Mouse (Mus musculus) intestine, embryonic 15.5 days (tissue): ENCODE measurements around the gene Prkca. TPM values are rescaled to one million over a fixed set of nuclear protein-coding genes. Genes with fewer than 3 reads are reported as not detected.
A peak's percentile ranks its signal among the peaks of the same experiment; 100 is the strongest.

ENCODE experiments used
- ATAC-seq: fragments of 200-750 bp; cut with Nextera tagmentation; 2 replicates; pipeline ENCODE4 v1.8.0; 2017; ENCODE audit warnings: moderate TSS enrichment, moderate library complexity
- H3K27ac ChIP-seq: fragments of 300-500 bp; sonication (generic); 2 replicates; pipeline ENCODE4 v1.5.1; 2015; ENCODE audit warnings: mild to moderate bottlenecking, inconsistent platforms
- H3K27me3 ChIP-seq: fragments of 300-500 bp; sonication (generic); replicated peaks from 2 replicates; pipeline ENCODE4 v1.6.1; 2015; ENCODE audit warnings: inconsistent platforms
- H3K36me3 ChIP-seq: fragments of 300-500 bp; sonication (generic); 2 replicates; pipeline ENCODE4 v1.6.1; 2015; ENCODE audit warnings: inconsistent platforms
- H3K4me1 ChIP-seq: fragments of 300-500 bp; sonication (generic); replicated peaks from 2 replicates; pipeline ENCODE4 v1.6.1; 2015; ENCODE audit warnings: inconsistent platforms
- H3K4me2 ChIP-seq: fragments of 300-500 bp; sonication (generic); replicated peaks from 2 replicates; pipeline ENCODE4 v1.6.1; 2015; ENCODE audit warnings: mild to moderate bottlenecking, inconsistent platforms
- H3K4me3 ChIP-seq: fragments of 300-500 bp; sonication (generic); replicated peaks from 2 replicates; pipeline ENCODE4 v1.5.1; 2015; ENCODE audit warnings: inconsistent platforms
- H3K9ac ChIP-seq: fragments of 300-500 bp; sonication (generic); 2 replicates; pipeline ENCODE4 v1.6.1; 2015; ENCODE audit warnings: inconsistent platforms
- H3K9me3 ChIP-seq: fragments of 300-500 bp; sonication (generic); 2 replicates; pipeline ENCODE4 v1.6.1; 2016; ENCODE audit warnings: inconsistent platforms
- WGBS: fragments of 180-500 bp; shearing (Covaris S2); methylation state at CpG from one replicate; pipeline ENCODE4 v1.1.7; 2015; 5-methylcytosine and 5-hydroxymethylcytosine counted together
- polyA plus RNA-seq: library from polyadenylated mRNA; unstranded; fragments of >200 nt; fragmentation: Nextera tagmentation; extraction: Ambion mirVana; gene quantifications from 2 replicates; pipeline ENCODE4 v1.2.1, GENCODE M21; 2015

Gene Prkca
- polyA plus RNA-seq, 1 experiment from 2014 or later, result 22.0 TPM

DNA sequence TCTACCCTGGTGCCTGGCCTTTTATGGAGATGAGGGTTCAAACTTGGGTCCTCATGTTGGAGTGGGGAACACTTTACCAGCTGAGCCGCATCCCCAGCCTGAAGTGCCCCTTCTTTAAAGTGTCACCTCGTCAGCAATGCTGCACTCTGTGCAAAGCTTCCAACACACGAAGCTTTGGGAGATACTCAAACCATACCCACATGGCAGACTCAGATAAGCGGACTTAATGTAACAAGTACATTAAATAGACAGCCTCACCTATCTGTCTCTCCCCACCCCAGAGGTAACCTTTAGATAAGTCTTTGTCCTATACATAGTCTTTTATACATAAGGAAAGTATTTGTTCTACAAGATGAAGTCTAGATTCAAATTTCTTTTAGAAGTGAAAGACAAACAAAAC, 17.3 kb upstream of the Prkca start:
- 85% methylated on average over 4 of the region's 4 CpGs for WGBS
- Histone ChIP-seq H3K9me3 (no peaks in the 10 kb centered on the region), H3K9ac (no peak overlapping the region), H3K36me3 (no peaks in the 10 kb centered on the region), H3K4me2 (no peak overlapping the region), H3K4me1 (peaks cover 15% of the 10 kb centered on the region), H3K27me3 (no peaks in the 10 kb centered on the region), H3K27ac (no peak overlapping the region), H3K4me3 (no peak overlapping the region)
- no peak for ATAC-seq

DNA sequence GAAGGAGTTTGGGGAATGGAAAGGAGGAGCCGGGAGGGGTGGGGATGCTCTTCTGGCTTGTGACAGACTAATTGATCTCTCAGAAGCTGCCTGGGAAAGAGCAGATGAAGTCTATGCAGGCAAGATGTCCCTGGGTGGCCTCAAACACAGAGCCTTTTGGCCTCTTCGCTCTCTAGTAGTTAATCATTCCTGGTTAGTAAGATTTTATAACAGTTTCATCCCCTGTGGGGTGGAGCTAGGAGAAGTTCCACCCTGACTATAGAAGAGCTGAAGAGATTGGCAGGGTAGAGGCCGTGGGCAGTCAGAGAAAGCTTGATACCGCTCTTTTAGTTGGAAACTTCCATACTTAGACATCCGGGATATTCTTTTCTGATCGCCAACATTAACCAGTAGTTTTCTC, 15.2 kb upstream of the Prkca start:
- Histone ChIP-seq H3K27ac (no peak overlapping the region), H3K9ac (no peak overlapping the region), H3K36me3 (no peaks in the 10 kb centered on the region), H3K4me3 (no peak overlapping the region), H3K4me2 (no peak overlapping the region), H3K4me1 (peaks cover 5% of the 10 kb centered on the region; the same call in 1 of the 2 replicates), H3K27me3 (no peaks in the 10 kb centered on the region), H3K9me3 (no peaks in the 10 kb centered on the region)
- ATAC-seq, result peak; percentile 77
- WGBS, result 55% methylated on average over 6 of the region's 6 CpGs

DNA sequence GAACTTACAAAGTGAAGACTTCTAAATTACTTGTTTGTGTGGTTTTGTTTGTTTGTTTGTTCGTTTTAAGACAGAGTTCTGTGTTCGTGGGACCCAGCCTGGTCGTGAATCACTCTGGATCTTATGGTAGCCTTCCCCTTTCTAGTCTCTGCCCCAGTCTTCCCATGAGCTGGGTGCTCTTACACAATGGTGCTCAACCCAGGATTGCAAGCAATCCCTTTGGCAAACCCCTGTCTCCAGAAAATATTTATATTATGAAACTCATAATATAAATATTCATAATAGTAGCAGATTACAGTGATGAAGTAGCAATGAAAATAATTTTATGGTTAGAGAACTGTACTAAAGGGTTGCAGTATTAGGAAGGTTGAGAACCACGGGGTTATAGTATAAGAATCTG, 12.3 kb upstream of the Prkca start:
- Histone ChIP-seq H3K27ac (no peak overlapping the region), H3K9me3 (no peaks in the 10 kb centered on the region)
- WGBS, result 74% methylated on average over 4 of the region's 4 CpGs

DNA sequence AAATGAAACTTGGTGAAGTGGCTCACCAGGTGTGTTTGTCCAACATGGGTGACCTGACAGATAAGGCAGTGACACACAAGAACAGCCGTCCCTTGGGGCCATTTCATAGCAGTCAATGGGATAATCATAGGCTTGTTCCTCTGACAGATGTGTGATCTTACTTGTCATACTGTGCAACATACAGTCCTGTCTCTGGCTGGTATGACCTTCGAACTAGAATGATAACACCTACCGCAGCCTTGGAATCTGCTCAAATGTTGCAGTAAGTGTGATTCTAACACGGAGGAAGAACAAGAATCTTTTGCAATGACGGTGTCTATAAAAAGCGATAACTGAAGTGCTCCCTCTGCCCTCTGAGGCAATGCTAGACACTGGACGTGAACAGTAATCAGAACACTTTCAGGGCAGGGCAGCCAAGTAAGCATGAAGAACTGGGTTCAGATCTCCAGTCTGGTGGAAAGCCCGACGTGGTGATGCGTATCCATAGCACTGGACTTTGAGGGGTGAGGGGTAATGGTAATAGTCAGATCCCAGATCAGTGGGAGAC, 9.2 kb upstream of the Prkca start:
- no peak overlapping the region for H3K4me3 ChIP-seq
- no peaks in the 10 kb centered on the region for H3K4me1 ChIP-seq
- H3K4me2 ChIP-seq, result no peak overlapping the region
- no peaks in the 10 kb centered on the region for H3K9me3 ChIP-seq
- H3K36me3 ChIP-seq, result no peaks in the 10 kb centered on the region
- 78% methylated on average over 10 of the region's 10 CpGs for WGBS
- H3K27me3 ChIP-seq, result no peaks in the 10 kb centered on the region
- H3K9ac ChIP-seq, result no peak overlapping the region
- no peak overlapping the region for H3K27ac ChIP-seq
- ATAC-seq, result peak; percentile 70

More for the DNA sequence above, 12.3 kb upstream of the Prkca start:
- ATAC-seq, result no peak
- Histone ChIP-seq H3K36me3 (no peaks in the 10 kb centered on the region), H3K4me1 (no peaks in the 10 kb centered on the region; the same call in 1 of the 2 replicates), H3K27me3 (no peaks in the 10 kb centered on the region), H3K9ac (no peak overlapping the region), H3K4me2 (no peak overlapping the region), H3K4me3 (no peak overlapping the region)

GRCm38 (mm10) chr11:108350799-108351198, 7.1 kb upstream of the Prkca start:
- H3K9ac ChIP-seq, result no peak overlapping the region
- H3K4me1 ChIP-seq, result no peaks in the 10 kb centered on the region
- no peak overlapping the region for H3K4me2 ChIP-seq
- 89% methylated on average over 4 of the region's 4 CpGs for WGBS
- no peaks in the 10 kb centered on the region for H3K9me3 ChIP-seq
- no peaks in the 10 kb centered on the region for H3K27me3 ChIP-seq
- no peak overlapping the region for H3K27ac ChIP-seq
- no peak for ATAC-seq
- H3K36me3 ChIP-seq, result no peaks in the 10 kb centered on the region
- H3K4me3 ChIP-seq, result no peak overlapping the region

DNA sequence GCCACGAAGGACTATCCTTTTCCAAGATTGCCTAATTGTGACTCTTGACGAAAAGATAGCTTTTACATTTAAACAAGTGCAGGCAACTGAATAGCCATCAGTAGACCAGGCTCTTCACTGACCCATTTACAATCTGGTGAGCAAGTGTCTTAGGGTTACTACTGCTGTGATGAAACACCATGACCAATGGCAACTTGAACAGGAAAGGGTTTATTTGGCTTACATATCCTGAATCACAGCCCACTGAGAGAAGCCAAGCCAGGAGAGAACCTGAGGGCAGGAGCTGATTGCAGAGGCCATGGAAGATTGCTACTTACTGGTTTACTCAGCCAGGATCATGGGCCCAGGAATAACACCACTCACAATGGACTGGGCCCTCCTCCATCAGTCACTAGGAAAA, 1.6 kb upstream of the Prkca start:
- Histone ChIP-seq H3K36me3 (no peaks in the 10 kb centered on the region), H3K4me1 (peaks cover 6% of the 10 kb centered on the region; the same call in 1 of the 2 replicates), H3K27me3 (no peaks in the 10 kb centered on the region), H3K9ac (no peak overlapping the region), H3K4me3 (no peak overlapping the region), H3K9me3 (no peaks in the 10 kb centered on the region), H3K4me2 (no peak overlapping the region), H3K27ac (no peak overlapping the region)
- no peak for ATAC-seq
- WGBS, result 87% methylated on average over 2 of the region's 2 CpGs

- ATAC-seq, result no peak
- peak overlapping the region; percentile 86; the same call in 1 of the 2 replicates for H3K9ac ChIP-seq
- H3K9me3 ChIP-seq, result no peaks in the 10 kb centered on the region
- H3K27me3 ChIP-seq, result no peaks in the 10 kb centered on the region
- 0 out of 2 replicates have a peak overlapping the region, but pooled peaks have one; percentile 88 for H3K27ac ChIP-seq
- H3K4me2 ChIP-seq, result peak overlapping the region; percentile 96
- no peaks in the 10 kb centered on the region for H3K36me3 ChIP-seq
- peak overlapping the region; percentile 88 for H3K4me3 ChIP-seq
- WGBS, result 60% methylated on average over 8 of the region's 8 CpGs
- H3K4me1 ChIP-seq, result peaks cover 8% of the 10 kb centered on the region; the same call in 1 of the 2 replicates
Measured at GRCm38 (mm10) chr11:108344759-108345158, 1.0 kb upstream of the Prkca start.

DNA sequence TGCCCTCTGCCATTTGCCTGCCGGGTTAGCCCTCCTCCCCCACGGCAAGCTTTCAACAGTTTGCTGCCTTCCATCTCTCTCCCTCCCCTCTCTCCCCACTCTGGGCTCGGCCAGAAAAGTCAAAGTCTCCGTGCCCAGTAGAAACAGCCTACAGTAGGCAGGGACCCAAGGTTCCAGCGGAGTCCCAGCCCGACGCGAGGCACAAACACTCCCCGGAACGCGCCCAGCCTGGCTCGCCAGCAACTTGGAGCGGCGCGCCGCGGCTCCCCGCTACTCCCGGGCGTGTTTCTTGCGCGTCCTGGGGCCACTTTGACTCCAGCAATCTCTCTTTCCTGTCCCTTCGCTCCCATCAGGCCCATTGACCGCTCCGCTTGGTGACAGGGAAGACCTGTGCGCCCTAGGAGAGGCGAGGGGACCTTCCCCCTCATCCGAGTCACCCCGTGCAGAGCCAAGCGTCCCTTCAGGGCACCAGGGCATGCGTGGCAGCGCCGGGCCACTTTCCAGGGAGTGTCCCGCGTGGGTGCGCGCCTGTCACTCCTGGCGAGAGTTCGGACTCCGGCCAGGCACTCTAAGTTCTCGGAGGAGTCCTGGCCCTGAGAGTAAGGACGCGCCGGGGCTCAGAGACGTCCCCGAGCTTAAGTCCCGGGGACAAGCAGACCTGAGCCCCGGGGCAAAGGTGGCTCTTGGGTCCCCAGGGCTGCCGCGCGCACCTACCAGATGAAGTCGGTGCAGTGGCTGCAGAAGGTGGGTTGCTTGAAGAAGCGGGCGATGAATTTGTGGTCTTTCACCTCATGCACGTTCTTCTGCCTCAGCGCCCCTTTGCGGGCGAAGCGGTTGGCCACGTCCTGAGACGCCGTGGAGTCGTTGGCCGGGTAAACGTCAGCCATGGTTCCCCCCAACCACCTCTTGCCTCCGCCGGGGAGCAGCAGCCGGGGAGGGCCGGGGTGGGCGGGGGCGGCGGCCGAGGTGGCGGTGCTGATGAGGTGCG, 653 bp downstream of the Prkca start, which contains the start of gene Apoh:
TSS of gene Apoh (plus strand) at position 574 of the 988 bp plus-strand sequence.
- Histone ChIP-seq H3K9me3 (no peaks in the 10 kb centered on the region), H3K4me1 (peaks cover 8% of the 10 kb centered on the region; the same call in 1 of the 2 replicates), H3K4me3 (peak within 1 kb of the TSS; percentile 88), H3K4me2 (peak within 1 kb of the TSS; percentile 96), H3K9ac (peak within 1 kb of the TSS; percentile 86), H3K27ac (peak within 1 kb of the TSS; percentile 88), H3K36me3 (no peaks in the 10 kb centered on the region), H3K27me3 (no peaks in the 10 kb centered on the region)
- WGBS, result under 1% methylated on average over 74 of the region's 75 CpGs
- peak; percentile 49 for ATAC-seq

DNA sequence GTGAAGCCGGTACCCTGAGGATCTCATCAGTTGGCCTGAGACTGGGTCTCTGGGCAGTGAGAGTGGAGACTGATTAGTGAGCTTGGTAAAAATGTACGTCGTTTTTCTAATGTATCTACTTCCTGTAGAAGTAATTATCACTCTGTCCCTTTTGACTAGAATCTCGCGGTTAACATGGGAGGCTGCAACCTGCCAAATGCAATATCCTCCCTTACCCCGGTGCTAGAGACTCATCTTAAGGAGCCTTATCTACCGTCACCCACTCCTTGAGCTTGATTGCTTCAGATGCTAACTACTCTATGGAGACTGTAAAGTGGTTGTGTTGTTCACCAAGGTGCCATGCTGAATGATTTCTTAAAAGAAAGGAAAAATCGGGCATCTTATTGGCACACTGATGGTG, 1.9 kb downstream of the Prkca start:
- Histone ChIP-seq H3K4me1 (peaks cover 8% of the 10 kb centered on the region; the same call in 1 of the 2 replicates), H3K27ac (no peak overlapping the region), H3K9me3 (no peaks in the 10 kb centered on the region), H3K4me2 (peak overlapping the region; percentile 96), H3K27me3 (no peaks in the 10 kb centered on the region), H3K4me3 (peak overlapping the region; percentile 88), H3K36me3 (no peaks in the 10 kb centered on the region), H3K9ac (no peak overlapping the region)
- 51% methylated on average over 8 of the region's 8 CpGs for WGBS
- no peak for ATAC-seq

- no peak for ATAC-seq
- 80% methylated on average over 4 of the region's 4 CpGs for WGBS
- H3K9me3 ChIP-seq, result no peaks in the 10 kb centered on the region
Measured at GRCm38 (mm10) chr11:108340293-108340692, 3.4 kb downstream of the Prkca start.

DNA sequence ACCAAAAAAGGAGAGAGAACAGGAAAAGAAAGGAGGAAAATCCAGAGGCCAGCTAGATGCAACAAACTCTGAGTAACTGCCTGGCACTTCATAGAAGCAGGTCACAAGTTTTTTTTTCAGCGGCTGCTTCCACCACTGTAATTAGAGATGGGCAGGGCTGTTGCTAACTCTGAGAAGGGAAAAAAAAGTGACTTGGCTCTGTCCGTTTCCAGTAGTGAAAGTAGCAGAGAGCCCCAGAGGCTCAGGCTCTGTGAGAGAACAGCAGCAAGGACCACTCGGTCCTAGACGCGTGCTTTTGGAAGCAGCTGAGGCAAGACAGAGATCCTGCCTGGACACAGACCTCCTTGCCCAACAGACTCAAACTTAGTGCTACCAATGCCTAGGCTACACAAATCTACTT, 7.3 kb downstream of the Prkca start:
- H3K4me3 ChIP-seq, result no peak overlapping the region
- H3K9me3 ChIP-seq, result no peaks in the 10 kb centered on the region
- H3K4me1 ChIP-seq, result peaks cover 9% of the 10 kb centered on the region; the same call in 1 of the 2 replicates
- no peaks in the 10 kb centered on the region for H3K36me3 ChIP-seq
- ATAC-seq, result peak; percentile 36; the same call in 1 of the 2 replicates
- no peak overlapping the region for H3K9ac ChIP-seq
- no peak overlapping the region for H3K27ac ChIP-seq
- H3K4me2 ChIP-seq, result no peak overlapping the region
- WGBS, result 31% methylated on average over 5 of the region's 5 CpGs
- H3K27me3 ChIP-seq, result no peaks in the 10 kb centered on the region

More at GRCm38 (mm10) chr11:108340293-108340692, 3.4 kb downstream of the Prkca start:
- Histone ChIP-seq H3K27ac (no peak overlapping the region), H3K9ac (no peak overlapping the region), H3K4me2 (no peak overlapping the region), H3K27me3 (no peaks in the 10 kb centered on the region), H3K36me3 (no peaks in the 10 kb centered on the region), H3K4me1 (peaks cover 15% of the 10 kb centered on the region; the same call in 1 of the 2 replicates), H3K4me3 (no peak overlapping the region)

- no peaks in the 10 kb centered on the region for H3K36me3 ChIP-seq
- no peak for ATAC-seq
- H3K9me3 ChIP-seq, result no peaks in the 10 kb centered on the region
- H3K4me2 ChIP-seq, result no peak overlapping the region
- peaks cover 12% of the 10 kb centered on the region for H3K4me1 ChIP-seq
- 78% methylated on average over 4 of the region's 4 CpGs for WGBS
- no peak overlapping the region for H3K4me3 ChIP-seq
- H3K9ac ChIP-seq, result no peak overlapping the region
- H3K27ac ChIP-seq, result no peak overlapping the region
- H3K27me3 ChIP-seq, result no peaks in the 10 kb centered on the region
Measured at GRCm38 (mm10) chr11:108335536-108335935, 8.2 kb downstream of the Prkca start.
